Mouse (Mus musculus): ENCODE measurements around the gene Olfr1015. TPM values are rescaled to one million over a fixed set of nuclear protein-coding genes. Genes with fewer than 3 reads are reported as not detected.

Olfr1015 gene
- not detected in 2 replicates for polyA plus RNA-seq (2012; rRNA removed)

GRCm38 (mm10) chr2:85781717-85782116, at the start of gene Olfr1015:
Gene Olfr1015, plus strand, starts transcription at chr2:85782017.

GRCm38 (mm10) chr2:85762666-85763065, 19.2 kb upstream of the Olfr1015 start, which contains the start of gene Olfr1012:
Gene Olfr1012, minus strand, starts transcription at chr2:85762766.

GRCm38 (mm10) chr2:85766798-85767197, 15.0 kb upstream of the Olfr1015 start, which contains the start of gene Olfr1013:
Gene Olfr1013, plus strand, starts transcription at chr2:85767098.

GRCm38 (mm10) chr2:85772413-85772812, 9.4 kb upstream of the Olfr1015 start, which contains the start of gene Olfr1014:
Gene Olfr1014, plus strand, starts transcription at chr2:85772713.

GRCm38 (mm10) chr2:85802444-85802843, 20.6 kb downstream of the Olfr1015 start, which contains the start of gene Olfr1016:
Gene Olfr1016, minus strand, starts transcription at chr2:85802544.

GRCm38 (mm10) chr2:85818179-85818578, 36.4 kb downstream of the Olfr1015 start, which contains the start of gene Olfr1018:
Gene Olfr1018, plus strand, starts transcription at chr2:85818479.

Other genes with a start within 250 kb of the Olfr1015 start
- gene Olfr996, start 202.8 kb upstream of the Olfr1015 start, polyA plus RNA-seq (2012; rRNA removed): not detected in 2 replicates
- gene Olfr998, start 193.1 kb upstream of the Olfr1015 start, polyA plus RNA-seq (2012; rRNA removed): not detected in 2 replicates
- not detected in 2 replicates for gene Olfr1000, start 170.1 kb upstream of the Olfr1015 start, polyA plus RNA-seq (2012; rRNA removed)
- gene Olfr1002, start 131.3 kb upstream of the Olfr1015 start, polyA plus RNA-seq (2012; rRNA removed): not detected in 2 replicates
- not detected in 2 replicates for gene Olfr154, start 117.6 kb upstream of the Olfr1015 start, polyA plus RNA-seq (2012; rRNA removed)
- gene Olfr1006, start 103.2 kb upstream of the Olfr1015 start, polyA plus RNA-seq (2012; rRNA removed): not detected in 2 replicates
- gene Olfr1008, start 92.6 kb upstream of the Olfr1015 start, polyA plus RNA-seq (2012; rRNA removed): not detected in 2 replicates
- not detected in 2 replicates for gene Olfr1009, start 66.6 kb upstream of the Olfr1015 start, polyA plus RNA-seq (2012; rRNA removed)
- not detected in 2 replicates for gene Olfr1012, start 19.3 kb upstream of the Olfr1015 start, polyA plus RNA-seq (2012; rRNA removed)
- not detected in 2 replicates for gene Olfr1013, start 14.9 kb upstream of the Olfr1015 start, polyA plus RNA-seq (2012; rRNA removed)
- not detected in 2 replicates for gene Olfr1014, start 9.3 kb upstream of the Olfr1015 start, polyA plus RNA-seq (2012; rRNA removed)
- gene Olfr1016, start 20.5 kb downstream of the Olfr1015 start, polyA plus RNA-seq (2012; rRNA removed): not detected in 2 replicates
- gene Olfr1018, start 36.5 kb downstream of the Olfr1015 start, polyA plus RNA-seq (2012; rRNA removed): not detected in 2 replicates
- not detected in 2 replicates for gene Olfr1019, start 63.5 kb downstream of the Olfr1015 start, polyA plus RNA-seq (2012; rRNA removed)
- gene Olfr1020, start 65.0 kb downstream of the Olfr1015 start, polyA plus RNA-seq (2012; rRNA removed): not detected in 2 replicates
- gene Olfr1022, start 86.6 kb downstream of the Olfr1015 start, polyA plus RNA-seq (2012; rRNA removed): not detected in 2 replicates
- gene Olfr1023, start 103.6 kb downstream of the Olfr1015 start, polyA plus RNA-seq (2012; rRNA removed): not detected in 2 replicates
- not detected in 2 replicates for gene Olfr1024, start 123.0 kb downstream of the Olfr1015 start, polyA plus RNA-seq (2012; rRNA removed)
- gene Olfr1025-ps1, start 133.2 kb downstream of the Olfr1015 start, polyA plus RNA-seq (2012; rRNA removed): not detected in 2 replicates
- gene Olfr1026, start 139.5 kb downstream of the Olfr1015 start, polyA plus RNA-seq (2012; rRNA removed): not detected in 2 replicates
- gene Olfr1028, start 168.4 kb downstream of the Olfr1015 start, polyA plus RNA-seq (2012; rRNA removed): under 0.01 TPM in 1 of 2 replicates, not detected in the other
- not detected in 2 replicates for gene Olfr1029, start 191.9 kb downstream of the Olfr1015 start, polyA plus RNA-seq (2012; rRNA removed)
- not detected in 2 replicates for gene Olfr1030, start 197.3 kb downstream of the Olfr1015 start, polyA plus RNA-seq (2012; rRNA removed)
- gene Olfr1031, start 208.3 kb downstream of the Olfr1015 start, polyA plus RNA-seq (2012; rRNA removed): not detected in 2 replicates
- not detected in 2 replicates for gene Olfr1032, start 223.5 kb downstream of the Olfr1015 start, polyA plus RNA-seq (2012; rRNA removed)
- gene Olfr1033, start 238.6 kb downstream of the Olfr1015 start, polyA plus RNA-seq (2012; rRNA removed): 0.28 and 0.37 TPM in 2 replicates